Mouse (Mus musculus): Measurements from ENCODE around the gene Mgat4a. TPM values are rescaled to one million over a fixed set of nuclear protein-coding genes. Genes with fewer than 3 reads are reported as not detected.
"Not testable (repeated sequence)": the region's sequence is repeated elsewhere in the genome, so short reads cannot be mapped to it uniquely, and the experiment has no call there.

Gene Mgat4a
- polyA plus RNA-seq, 1 experiment from 2014 or later = 11.0 TPM

DNA sequence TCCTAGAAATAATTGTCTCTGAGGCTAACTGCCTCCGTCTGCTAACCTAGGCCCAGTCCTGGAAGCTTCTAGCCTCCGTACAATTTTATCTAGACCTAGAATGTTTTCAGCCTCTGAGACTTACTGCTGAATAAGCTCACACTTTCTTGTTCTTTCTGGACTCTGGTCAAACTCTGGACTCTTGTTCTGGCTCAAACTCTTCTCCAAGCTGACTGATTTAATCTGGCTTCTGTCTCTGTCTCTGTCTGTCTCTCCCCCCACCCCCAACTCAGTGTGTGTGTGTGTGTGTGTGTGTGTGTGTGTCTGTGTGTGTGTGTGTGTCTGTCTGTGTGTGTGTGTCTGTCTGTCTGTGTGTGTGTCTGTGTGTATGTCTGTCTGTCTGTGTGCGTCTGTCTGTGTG is 17.3 kb downstream of the Mgat4a start:
- WGBS = 93% methylated on average over 3 of the region's 3 CpGs
- not testable (repeated sequence) for ATAC-seq; H3K4me2 ChIP-seq (ENCODE audit: low read length)

DNA sequence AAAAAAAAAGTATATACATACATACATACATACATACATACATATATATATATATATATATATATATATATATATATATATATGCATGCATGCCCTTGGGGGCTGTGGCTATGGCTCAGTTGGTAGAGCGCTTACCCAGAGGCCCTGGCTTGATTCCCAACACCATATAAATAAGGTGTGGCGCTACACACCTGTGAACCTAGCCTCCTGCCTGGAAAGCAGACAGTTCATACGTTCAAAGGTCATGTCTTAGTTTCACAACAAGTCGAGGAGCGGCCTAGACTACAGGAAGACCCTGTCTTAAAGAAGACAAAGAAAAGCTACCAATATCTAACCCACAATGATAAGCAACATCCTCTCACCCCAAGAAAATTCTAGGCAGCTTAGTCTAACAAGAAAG is 18.7 kb downstream of the Mgat4a start:
- H3K4me2 ChIP-seq (ENCODE audit: low read length) = no peak overlapping the region
- no peak overlapping the region for H3K4me3 ChIP-seq (ENCODE audit: low read length)
- WGBS = 91% methylated on average over 5 of the region's 5 CpGs
- no peak overlapping the region for H3K9ac ChIP-seq (ENCODE audit: low read depth, low read length)
- no peaks in the 10 kb centered on the region for H3K27me3 ChIP-seq (replicated peaks; ENCODE audit: control insufficient read depth, insufficient read depth, low read length)
- ATAC-seq = no peak
- H3K4me1 ChIP-seq (ENCODE audit: control insufficient read depth, insufficient read depth, low read depth, low read length) = no peaks in the 10 kb centered on the region
- H3K9me3 ChIP-seq (ENCODE audit: control insufficient read depth, low read length) = no peaks in the 10 kb centered on the region
- no peak overlapping the region for H3K27ac ChIP-seq (ENCODE audit: low read depth, low read length)
- H3K36me3 ChIP-seq (ENCODE audit: control insufficient read depth, insufficient read depth, low read length) = no peaks in the 10 kb centered on the region

More for the DNA sequence above, 17.3 kb downstream of the Mgat4a start:
- H3K9ac ChIP-seq (ENCODE audit: low read depth, low read length); H3K27ac ChIP-seq (ENCODE audit: low read depth, low read length); H3K9me3 ChIP-seq (ENCODE audit: control insufficient read depth, low read length); H3K4me1 ChIP-seq (ENCODE audit: control insufficient read depth, insufficient read depth, low read depth, low read length); H3K27me3 ChIP-seq (replicated peaks; ENCODE audit: control insufficient read depth, insufficient read depth, low read length); H3K4me3 ChIP-seq (ENCODE audit: low read length); H3K36me3 ChIP-seq (ENCODE audit: control insufficient read depth, insufficient read depth, low read length): not testable (repeated sequence)

DNA sequence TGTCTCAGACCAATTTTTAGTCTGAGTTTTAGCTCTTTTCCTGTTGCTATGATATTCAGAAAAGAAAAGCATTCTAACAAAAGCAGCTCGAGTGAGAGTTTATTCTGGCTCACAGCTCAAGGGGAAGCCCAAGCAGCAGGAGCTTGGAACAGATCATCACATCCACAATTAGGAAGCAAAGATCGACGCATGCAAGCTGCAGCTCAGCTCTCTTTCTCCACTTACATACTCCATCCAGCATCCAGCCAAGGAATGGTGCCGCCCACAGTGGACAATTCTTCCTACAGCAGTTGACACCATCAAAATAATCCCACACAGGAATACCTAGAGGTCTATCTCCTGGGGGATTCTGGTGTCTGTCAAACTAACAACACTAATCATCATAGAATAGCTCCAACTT is 22.0 kb downstream of the Mgat4a start:
- H3K4me1 ChIP-seq (ENCODE audit: control insufficient read depth, insufficient read depth, low read depth, low read length) = no peaks in the 10 kb centered on the region; the same call in 1 of the 2 replicates
- no peak overlapping the region for H3K4me3 ChIP-seq (ENCODE audit: low read length)
- H3K36me3 ChIP-seq (ENCODE audit: control insufficient read depth, insufficient read depth, low read length) = no peaks in the 10 kb centered on the region
- no peaks in the 10 kb centered on the region for H3K9me3 ChIP-seq (ENCODE audit: control insufficient read depth, low read length)
- no peaks in the 10 kb centered on the region for H3K27me3 ChIP-seq (replicated peaks; ENCODE audit: control insufficient read depth, insufficient read depth, low read length)
- 86% methylated on average over 4 of the region's 4 CpGs for WGBS
- H3K4me2 ChIP-seq (ENCODE audit: low read length) = no peak overlapping the region
- H3K9ac ChIP-seq (ENCODE audit: low read depth, low read length) = no peak overlapping the region
- H3K27ac ChIP-seq (ENCODE audit: low read depth, low read length) = no peak overlapping the region; the same call in 1 of the 2 replicates
- no peak for ATAC-seq

DNA sequence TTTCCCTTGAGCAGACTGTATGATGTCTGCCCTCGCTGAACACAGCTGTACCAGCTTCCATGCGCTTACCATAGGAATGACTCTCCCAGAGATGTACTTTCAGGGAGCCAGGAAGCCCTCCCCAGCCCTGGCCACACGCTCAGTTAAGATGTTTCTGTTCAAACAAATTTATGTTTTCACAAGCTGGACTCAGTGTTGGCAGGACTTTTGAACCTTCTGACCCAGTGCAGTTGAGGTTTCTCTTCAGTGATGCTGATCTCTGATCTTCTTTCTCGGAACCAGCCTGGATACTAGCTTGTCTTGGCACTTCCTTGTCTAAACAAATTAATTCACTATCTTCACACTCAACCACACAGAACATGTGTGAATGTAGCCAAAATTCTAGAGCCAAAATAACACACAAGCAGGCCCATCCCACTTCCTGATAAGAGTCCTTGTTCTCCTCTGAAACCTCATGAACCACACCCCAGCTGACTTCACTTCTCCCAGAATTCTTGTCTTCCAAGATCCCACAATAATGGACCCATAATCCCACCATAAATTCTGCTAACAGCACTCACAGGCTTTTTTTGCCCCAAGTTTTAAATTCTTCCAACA is 22.6 kb downstream of the Mgat4a start:
- ATAC-seq = no peak
- peaks cover 3% of the 10 kb centered on the region for H3K4me1 ChIP-seq (ENCODE audit: control insufficient read depth, insufficient read depth, low read depth, low read length)

DNA sequence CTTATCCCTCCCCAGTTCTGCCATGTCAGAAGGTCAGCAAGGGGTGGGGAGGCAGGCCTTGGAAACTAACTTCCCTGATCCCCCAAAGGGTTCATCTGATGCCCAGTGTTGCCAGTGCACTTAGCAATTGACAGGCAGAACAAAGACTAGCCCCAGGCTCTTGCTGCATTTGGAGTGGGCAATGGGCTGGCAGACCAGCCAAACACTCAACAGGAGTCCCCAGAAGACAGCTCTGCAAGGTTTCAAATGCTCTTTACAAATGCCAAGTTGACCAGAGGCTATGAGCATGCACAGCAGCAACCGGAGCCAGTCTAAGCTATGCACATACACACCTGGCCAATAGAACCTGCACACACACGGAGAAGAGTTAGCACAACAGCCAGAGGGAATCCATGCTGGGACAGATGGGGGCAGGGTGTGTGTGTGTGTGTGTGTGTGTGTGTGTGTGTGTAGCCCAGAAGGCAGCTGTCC is 27.8 kb downstream of the Mgat4a start:
- H3K9me3 ChIP-seq (ENCODE audit: control insufficient read depth, low read length) = no peaks in the 10 kb centered on the region
- peak; percentile 52 for ATAC-seq
- peaks cover 24% of the 10 kb centered on the region for H3K4me1 ChIP-seq (ENCODE audit: control insufficient read depth, insufficient read depth, low read depth, low read length)
- H3K27ac ChIP-seq (ENCODE audit: low read depth, low read length) = peak overlapping the region; percentile 80
- H3K4me3 ChIP-seq (ENCODE audit: low read length) = no peak overlapping the region
- no peaks in the 10 kb centered on the region for H3K36me3 ChIP-seq (ENCODE audit: control insufficient read depth, insufficient read depth, low read length)
- peak overlapping the region; percentile 28; the same call in 1 of the 2 replicates for H3K4me2 ChIP-seq (ENCODE audit: low read length)
- WGBS = 58% methylated on average over 2 of the region's 2 CpGs
- H3K27me3 ChIP-seq (replicated peaks; ENCODE audit: control insufficient read depth, insufficient read depth, low read length) = no peaks in the 10 kb centered on the region
- H3K9ac ChIP-seq (ENCODE audit: low read depth, low read length) = no peak overlapping the region

More for the DNA sequence above, 22.6 kb downstream of the Mgat4a start:
- no peak overlapping the region for H3K9ac ChIP-seq (ENCODE audit: low read depth, low read length)
- no peak overlapping the region for H3K4me3 ChIP-seq (ENCODE audit: low read length)
- WGBS = 80% methylated on average over 4 of the region's 4 CpGs
- H3K27ac ChIP-seq (ENCODE audit: low read depth, low read length) = no peak overlapping the region; the same call in 1 of the 2 replicates
- no peak overlapping the region for H3K4me2 ChIP-seq (ENCODE audit: low read length)
- no peaks in the 10 kb centered on the region for H3K36me3 ChIP-seq (ENCODE audit: control insufficient read depth, insufficient read depth, low read length)
- H3K9me3 ChIP-seq (ENCODE audit: control insufficient read depth, low read length) = no peaks in the 10 kb centered on the region
- H3K27me3 ChIP-seq (replicated peaks; ENCODE audit: control insufficient read depth, insufficient read depth, low read length) = no peaks in the 10 kb centered on the region

DNA sequence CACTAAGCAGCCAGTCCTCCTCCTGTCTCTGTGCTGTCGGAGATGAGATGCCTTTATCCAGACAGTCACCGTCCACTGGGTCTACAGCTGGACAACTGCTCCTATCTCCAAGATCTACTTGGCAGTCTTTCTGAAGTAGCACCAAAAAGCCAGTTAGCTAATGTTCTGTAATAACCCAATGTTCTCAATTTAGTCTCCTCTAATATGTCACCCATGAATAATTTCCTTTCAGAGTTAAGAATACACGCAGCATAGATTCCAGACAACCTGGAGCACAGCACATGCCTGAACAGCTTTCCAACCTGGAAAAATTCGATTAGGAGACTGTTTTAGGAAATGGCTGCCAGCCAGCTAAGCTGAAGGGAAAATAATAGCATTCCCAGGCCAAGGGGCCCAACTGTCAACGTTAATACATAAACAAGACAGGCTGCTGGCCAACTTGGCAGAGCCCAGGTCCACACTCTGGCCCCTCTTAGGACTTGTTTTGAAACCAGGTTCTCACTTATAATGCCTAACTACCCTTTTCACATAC is 28.6 kb downstream of the Mgat4a start:
- Histone ChIP-seq H3K4me2 (ENCODE audit: low read length) (peak overlapping the region; percentile 28), H3K36me3 (ENCODE audit: control insufficient read depth, insufficient read depth, low read length) (no peaks in the 10 kb centered on the region), H3K4me1 (ENCODE audit: control insufficient read depth, insufficient read depth, low read depth, low read length) (peaks cover 24% of the 10 kb centered on the region), H3K27ac (ENCODE audit: low read depth, low read length) (peak overlapping the region; percentile 80), H3K4me3 (ENCODE audit: low read length) (no peak overlapping the region), H3K9me3 (ENCODE audit: control insufficient read depth, low read length) (no peaks in the 10 kb centered on the region), H3K9ac (ENCODE audit: low read depth, low read length) (peak overlapping the region; percentile 13), H3K27me3 (replicated peaks; ENCODE audit: control insufficient read depth, insufficient read depth, low read length) (no peaks in the 10 kb centered on the region)
- peak; percentile 80 for ATAC-seq
- WGBS = 14% methylated on average over 5 of the region's 5 CpGs

DNA sequence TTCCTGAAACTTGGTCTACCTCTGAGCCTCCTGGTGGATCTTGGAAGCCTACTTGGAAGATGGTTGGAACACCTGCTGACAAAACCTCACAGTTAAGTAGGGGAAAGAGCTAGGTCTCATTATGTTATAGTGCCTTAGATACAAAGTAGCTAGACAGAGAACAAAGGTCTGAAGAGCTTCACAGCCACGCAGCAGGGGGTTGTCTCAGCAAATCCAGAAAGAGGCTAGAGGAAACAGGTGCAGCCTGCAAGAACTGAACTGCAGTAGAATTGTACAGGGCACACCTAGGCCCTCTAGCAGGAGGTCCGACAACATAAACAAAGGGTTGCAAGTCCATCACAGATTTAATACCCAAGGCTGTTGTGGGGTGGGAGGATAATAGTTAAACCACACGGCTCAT is 30.6 kb downstream of the Mgat4a start:
- H3K9me3 ChIP-seq (ENCODE audit: control insufficient read depth, low read length) = peaks cover 3% of the 10 kb centered on the region
- H3K4me3 ChIP-seq (ENCODE audit: low read length) = no peak overlapping the region
- ATAC-seq = no peak
- peaks cover 24% of the 10 kb centered on the region for H3K4me1 ChIP-seq (ENCODE audit: control insufficient read depth, insufficient read depth, low read depth, low read length)
- H3K27ac ChIP-seq (ENCODE audit: low read depth, low read length) = no peak overlapping the region
- H3K4me2 ChIP-seq (ENCODE audit: low read length) = no peak overlapping the region
- no peaks in the 10 kb centered on the region for H3K36me3 ChIP-seq (ENCODE audit: control insufficient read depth, insufficient read depth, low read length)
- H3K9ac ChIP-seq (ENCODE audit: low read depth, low read length) = no peak overlapping the region
- 84% methylated on average over 3 of the region's 3 CpGs for WGBS
- H3K27me3 ChIP-seq (replicated peaks; ENCODE audit: control insufficient read depth, insufficient read depth, low read length) = no peaks in the 10 kb centered on the region

DNA sequence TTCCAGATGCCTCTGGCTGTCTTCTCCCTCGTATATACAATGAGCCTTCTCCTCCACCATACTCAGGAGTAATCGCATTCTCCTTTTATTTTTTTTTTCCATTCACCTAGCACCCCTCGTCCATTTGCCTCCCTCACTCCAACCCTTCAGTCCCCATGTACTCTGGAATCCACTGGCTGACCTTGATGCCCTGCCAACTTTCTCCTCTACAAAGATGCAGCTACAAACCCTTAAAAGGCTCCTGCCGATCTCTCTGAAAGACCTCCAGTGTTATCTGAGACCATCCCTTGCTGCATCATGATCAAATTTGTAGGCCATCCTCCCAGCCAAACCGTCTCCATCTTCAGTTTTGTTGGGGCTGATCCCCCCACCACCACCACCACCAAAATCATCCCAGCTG is 31.4 kb downstream of the Mgat4a start:
- Histone ChIP-seq H3K27ac (ENCODE audit: low read depth, low read length) (no peak overlapping the region), H3K4me3 (ENCODE audit: low read length) (no peak overlapping the region), H3K27me3 (replicated peaks; ENCODE audit: control insufficient read depth, insufficient read depth, low read length) (no peaks in the 10 kb centered on the region), H3K4me1 (ENCODE audit: control insufficient read depth, insufficient read depth, low read depth, low read length) (peaks cover 24% of the 10 kb centered on the region), H3K4me2 (ENCODE audit: low read length) (no peak overlapping the region), H3K9me3 (ENCODE audit: control insufficient read depth, low read length) (peaks cover 3% of the 10 kb centered on the region), H3K9ac (ENCODE audit: low read depth, low read length) (no peak overlapping the region), H3K36me3 (ENCODE audit: control insufficient read depth, insufficient read depth, low read length) (no peaks in the 10 kb centered on the region)
- ATAC-seq = no peak
- 86% methylated on average over 5 of the region's 5 CpGs for WGBS

DNA sequence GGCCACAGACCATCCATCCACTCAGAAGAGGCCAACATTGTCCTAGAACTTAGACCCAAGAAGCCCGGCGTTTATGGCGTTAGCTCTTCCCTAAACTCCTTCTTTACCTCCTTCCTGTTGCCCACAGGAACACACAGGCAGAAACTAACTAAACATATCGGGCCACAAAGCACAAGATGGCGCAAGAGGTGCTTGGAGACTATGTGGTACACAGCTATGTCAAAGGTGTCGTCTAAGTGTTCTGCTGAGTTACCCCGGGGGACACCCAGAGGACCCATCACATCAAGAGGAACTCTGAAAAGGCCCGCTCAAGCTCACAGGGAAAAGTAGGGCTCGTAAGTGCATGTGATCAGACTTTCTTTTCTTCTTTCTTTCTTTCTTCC is 35.5 kb downstream of the Mgat4a start:
- no peak overlapping the region for H3K27ac ChIP-seq (ENCODE audit: low read depth, low read length)
- H3K36me3 ChIP-seq (ENCODE audit: control insufficient read depth, insufficient read depth, low read length) = no peaks in the 10 kb centered on the region
- no peaks in the 10 kb centered on the region for H3K27me3 ChIP-seq (replicated peaks; ENCODE audit: control insufficient read depth, insufficient read depth, low read length)
- 95% methylated on average over 9 of the region's 9 CpGs for WGBS
- no peak for ATAC-seq
- no peak overlapping the region for H3K4me2 ChIP-seq (ENCODE audit: low read length)
- H3K4me1 ChIP-seq (ENCODE audit: control insufficient read depth, insufficient read depth, low read depth, low read length) = no peaks in the 10 kb centered on the region
- peaks cover 3% of the 10 kb centered on the region for H3K9me3 ChIP-seq (ENCODE audit: control insufficient read depth, low read length)
- H3K4me3 ChIP-seq (ENCODE audit: low read length) = no peak overlapping the region
- no peak overlapping the region for H3K9ac ChIP-seq (ENCODE audit: low read depth, low read length)
